Mouse (Mus musculus): ENCODE measurements around the gene Urgcp. TPM values are rescaled to one million over a fixed set of nuclear protein-coding genes. Genes with fewer than 3 reads are reported as not detected.

Urgcp gene
- polyA plus RNA-seq, 1 experiment from 2014 or later: 10.2 TPM

GRCm38 (mm10) chr11:5738888-5739632 lies 23.1 kb downstream of the Urgcp start:
- Histone ChIP-seq H3K27ac (replicated peaks; ENCODE audit: low read depth, low read length) (no peak overlapping the region), H3K9ac (ENCODE audit: low read length) (no peak overlapping the region), H3K4me1 (ENCODE audit: control insufficient read depth, insufficient read depth, low read length) (peaks cover 6% of the 10 kb centered on the region; the same call in 1 of the 2 replicates), H3K36me3 (ENCODE audit: control insufficient read depth, insufficient read depth, low read length) (no peaks in the 10 kb centered on the region), H3K4me2 (ENCODE audit: low read depth, severe bottlenecking) (no peak overlapping the region), H3K4me3 (ENCODE audit: low read depth, low read length) (no peak overlapping the region), H3K9me3 (ENCODE audit: control insufficient read depth, low read length) (no peaks in the 10 kb centered on the region), H3K27me3 (ENCODE audit: control insufficient read depth, insufficient read depth, low read length) (no peaks in the 10 kb centered on the region)
- ATAC-seq (ENCODE audit: insufficient number of reproducible peaks, low FRiP score, low TSS enrichment, low read depth) (no peak), DNase-seq (ENCODE audit: low spot score) (no peak)
- 86% methylated on average over 5 of the region's 5 CpGs for WGBS

DNA sequence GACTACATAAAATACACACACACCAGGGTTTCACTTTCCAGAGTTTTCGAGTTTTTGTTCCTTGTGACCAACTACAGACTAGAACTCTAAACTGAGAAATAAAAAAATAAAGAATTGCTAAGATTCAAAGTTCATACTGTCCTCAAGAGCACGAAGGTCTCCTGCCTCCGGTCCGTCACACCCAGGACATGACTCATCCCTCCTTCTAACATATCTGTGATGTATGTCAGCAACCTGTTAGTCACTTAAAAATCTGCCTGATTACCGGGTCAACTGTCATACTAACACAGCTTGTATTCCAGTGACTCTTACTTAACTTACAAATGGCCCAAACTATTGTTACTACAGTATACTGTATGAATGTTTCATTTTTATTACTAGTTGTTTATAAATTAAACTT lies 25.0 kb downstream of the Urgcp start:
- H3K9ac ChIP-seq (ENCODE audit: low read length): no peak overlapping the region
- 93% methylated on average over 5 of the region's 5 CpGs for WGBS
- ATAC-seq (ENCODE audit: insufficient number of reproducible peaks, low FRiP score, low TSS enrichment, low read depth): no peak
- H3K27ac ChIP-seq (replicated peaks; ENCODE audit: low read depth, low read length): no peak overlapping the region
- H3K4me3 ChIP-seq (ENCODE audit: low read depth, low read length): no peak overlapping the region
- H3K9me3 ChIP-seq (ENCODE audit: control insufficient read depth, low read length): no peaks in the 10 kb centered on the region
- H3K4me1 ChIP-seq (ENCODE audit: control insufficient read depth, insufficient read depth, low read length): peaks cover 6% of the 10 kb centered on the region; the same call in 1 of the 2 replicates
- H3K27me3 ChIP-seq (ENCODE audit: control insufficient read depth, insufficient read depth, low read length): no peaks in the 10 kb centered on the region
- DNase-seq (ENCODE audit: low spot score): no peak
- no peak overlapping the region for H3K4me2 ChIP-seq (ENCODE audit: low read depth, severe bottlenecking)
- no peaks in the 10 kb centered on the region for H3K36me3 ChIP-seq (ENCODE audit: control insufficient read depth, insufficient read depth, low read length)

DNA sequence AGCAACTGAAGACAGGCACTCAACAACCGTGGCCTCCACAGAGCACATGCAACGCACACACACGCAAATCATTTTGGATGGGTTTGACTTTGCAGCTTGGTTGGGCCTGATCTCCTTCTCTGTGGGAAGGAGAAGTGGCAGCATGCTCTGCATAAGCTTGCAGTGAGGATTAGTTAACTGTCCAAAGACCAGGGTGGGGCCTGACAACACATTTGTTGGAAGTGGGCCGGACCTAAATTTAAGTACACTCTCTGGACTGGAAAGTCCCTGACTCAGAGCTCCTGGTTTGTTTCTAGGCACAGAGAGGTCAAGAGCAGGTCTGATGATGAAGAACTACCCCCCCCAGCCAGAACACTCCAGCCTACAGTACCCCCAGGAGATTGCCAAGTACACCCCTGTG lies 27.9 kb downstream of the Urgcp start:
- no peaks in the 10 kb centered on the region for H3K4me1 ChIP-seq (ENCODE audit: control insufficient read depth, insufficient read depth, low read length)
- ATAC-seq (ENCODE audit: insufficient number of reproducible peaks, low FRiP score, low TSS enrichment, low read depth): no peak
- no peaks in the 10 kb centered on the region for H3K36me3 ChIP-seq (ENCODE audit: control insufficient read depth, insufficient read depth, low read length)
- no peak overlapping the region for H3K4me2 ChIP-seq (ENCODE audit: low read depth, severe bottlenecking)
- H3K9me3 ChIP-seq (ENCODE audit: control insufficient read depth, low read length): no peaks in the 10 kb centered on the region
- no peaks in the 10 kb centered on the region for H3K27me3 ChIP-seq (ENCODE audit: control insufficient read depth, insufficient read depth, low read length)
- H3K4me3 ChIP-seq (ENCODE audit: low read depth, low read length): no peak overlapping the region
- DNase-seq (ENCODE audit: low spot score): no peak
- WGBS: 92% methylated on average over 4 of the region's 4 CpGs
- no peak overlapping the region for H3K27ac ChIP-seq (replicated peaks; ENCODE audit: low read depth, low read length)
- no peak overlapping the region for H3K9ac ChIP-seq (ENCODE audit: low read length)

DNA sequence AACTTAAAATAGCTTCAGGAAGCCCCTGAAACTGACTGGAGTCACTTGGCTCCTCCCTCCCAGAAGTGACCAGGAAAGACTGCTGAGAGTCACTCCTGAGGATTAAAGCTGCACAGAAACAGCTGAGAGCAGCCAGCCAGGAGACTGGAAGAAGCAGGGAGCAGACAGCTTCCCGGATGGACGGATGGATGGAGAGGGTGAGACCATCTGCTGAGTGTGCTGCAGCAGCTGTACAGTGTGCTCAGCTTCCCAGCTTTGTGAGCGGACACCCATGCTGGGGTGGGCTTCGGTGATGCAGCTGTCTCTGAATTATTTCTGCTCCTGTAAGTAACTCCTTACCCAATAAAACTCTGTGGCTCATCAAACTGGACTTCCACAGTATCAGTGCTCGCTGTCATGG lies 29.8 kb downstream of the Urgcp start:
- WGBS: 84% methylated on average over 5 of the region's 5 CpGs

GRCm38 (mm10) chr11:5729582-5729981 lies 32.6 kb downstream of the Urgcp start:
- DNase-seq (ENCODE audit: low spot score) (no peak), ATAC-seq (ENCODE audit: insufficient number of reproducible peaks, low FRiP score, low TSS enrichment, low read depth) (no peak)
- no peaks in the 10 kb centered on the region for H3K36me3 ChIP-seq (ENCODE audit: control insufficient read depth, insufficient read depth, low read length)
- WGBS: 91% methylated on average over 9 of the region's 9 CpGs
- H3K4me2 ChIP-seq (ENCODE audit: low read depth, severe bottlenecking): no peak overlapping the region
- no peaks in the 10 kb centered on the region for H3K4me1 ChIP-seq (ENCODE audit: control insufficient read depth, insufficient read depth, low read length)
- H3K27me3 ChIP-seq (ENCODE audit: control insufficient read depth, insufficient read depth, low read length): no peaks in the 10 kb centered on the region
- no peak overlapping the region for H3K9ac ChIP-seq (ENCODE audit: low read length)
- H3K4me3 ChIP-seq (ENCODE audit: low read depth, low read length): no peak overlapping the region
- H3K27ac ChIP-seq (replicated peaks; ENCODE audit: low read depth, low read length): no peak overlapping the region
- no peaks in the 10 kb centered on the region for H3K9me3 ChIP-seq (ENCODE audit: control insufficient read depth, low read length)

More for the DNA sequence above, 29.8 kb downstream of the Urgcp start:
- H3K4me3 ChIP-seq (ENCODE audit: low read depth, low read length): no peak overlapping the region
- no peak overlapping the region for H3K4me2 ChIP-seq (ENCODE audit: low read depth, severe bottlenecking)
- no peaks in the 10 kb centered on the region for H3K27me3 ChIP-seq (ENCODE audit: control insufficient read depth, insufficient read depth, low read length)
- no peak for DNase-seq (ENCODE audit: low spot score)
- no peak overlapping the region for H3K27ac ChIP-seq (replicated peaks; ENCODE audit: low read depth, low read length)
- 0 out of 2 replicates have a peak, but pooled peaks have one; percentile 39 for ATAC-seq (ENCODE audit: insufficient number of reproducible peaks, low FRiP score, low TSS enrichment, low read depth)
- H3K4me1 ChIP-seq (ENCODE audit: control insufficient read depth, insufficient read depth, low read length): no peaks in the 10 kb centered on the region
- no peak overlapping the region for H3K9ac ChIP-seq (ENCODE audit: low read length)
- no peaks in the 10 kb centered on the region for H3K9me3 ChIP-seq (ENCODE audit: control insufficient read depth, low read length)
- H3K36me3 ChIP-seq (ENCODE audit: control insufficient read depth, insufficient read depth, low read length): no peaks in the 10 kb centered on the region

DNA sequence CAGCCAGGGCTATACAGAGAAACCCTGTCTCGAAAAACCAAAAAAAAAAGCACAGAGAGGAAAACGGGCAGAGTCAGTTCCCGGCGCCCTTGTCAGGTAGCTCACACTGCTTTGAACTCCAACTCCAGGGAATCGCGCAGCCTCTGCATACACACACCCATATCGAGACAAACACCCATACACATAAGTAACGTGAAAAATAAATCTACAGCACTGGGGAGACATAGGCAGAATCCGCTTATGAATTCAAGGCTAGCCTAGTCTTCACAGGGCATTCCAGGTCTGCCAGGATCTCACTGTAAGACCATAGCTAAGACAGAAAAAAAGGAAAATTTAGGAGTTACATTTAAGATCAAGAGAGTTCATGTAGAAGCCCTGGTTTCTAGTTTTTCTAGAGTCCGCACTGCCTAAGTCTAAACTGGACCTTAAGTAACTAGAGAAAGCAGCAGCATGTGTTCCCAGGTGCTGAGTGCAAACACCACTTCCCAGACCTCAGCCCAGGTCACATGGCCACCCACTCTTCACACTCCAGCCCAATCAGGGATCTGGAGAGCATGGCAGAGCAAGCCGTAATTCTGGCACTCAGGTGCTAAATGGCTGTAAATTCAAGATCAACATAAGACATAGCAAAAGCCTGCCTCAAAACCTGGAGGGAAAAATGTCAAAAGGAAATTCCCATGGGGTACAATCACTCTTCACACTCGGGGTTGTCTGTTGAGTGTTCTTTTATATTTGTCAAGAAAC lies 43.4 kb downstream of the Urgcp start:
- no peak for ATAC-seq (ENCODE audit: insufficient number of reproducible peaks, low FRiP score, low TSS enrichment, low read depth)

DNA sequence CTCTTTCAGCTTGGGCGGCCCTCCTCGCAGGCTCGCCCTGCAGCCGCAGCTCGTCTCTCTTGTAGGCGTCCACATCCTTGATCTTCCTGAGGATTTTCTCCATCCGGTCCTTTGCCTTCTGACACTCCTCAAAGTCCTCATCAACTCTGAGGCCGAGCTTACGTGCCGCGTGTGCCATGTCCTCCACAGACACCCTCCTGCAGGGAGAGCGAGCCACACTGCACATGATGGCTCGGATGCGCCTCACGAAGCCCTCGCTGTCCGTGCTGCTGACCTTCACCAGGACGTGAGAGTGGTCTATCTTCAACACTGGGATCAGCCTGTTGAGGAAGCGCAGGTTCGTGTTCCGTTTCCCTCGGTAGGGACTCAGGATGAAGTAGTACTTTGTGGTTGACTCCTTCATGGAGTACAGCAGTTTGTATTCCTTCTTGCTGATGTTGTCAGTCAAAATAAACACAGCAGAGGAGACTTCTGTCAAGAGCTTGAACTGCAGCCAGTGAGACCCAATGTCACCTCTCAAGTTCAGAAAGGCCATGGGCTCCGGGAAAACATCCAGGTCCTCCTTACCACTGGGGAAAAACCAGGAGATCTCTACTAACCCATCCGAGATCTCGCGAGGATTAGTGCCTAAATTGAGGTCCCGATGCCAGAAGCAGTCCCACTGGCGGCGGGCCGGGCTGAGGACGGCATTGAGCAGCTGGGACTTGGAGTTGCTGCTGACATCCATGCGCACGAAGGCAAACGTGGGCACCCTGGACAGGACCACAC lies 45.1 kb downstream of the Urgcp start:
- no peak overlapping the region for H3K27ac ChIP-seq (replicated peaks; ENCODE audit: low read depth, low read length)
- no peak overlapping the region for H3K4me2 ChIP-seq (ENCODE audit: low read depth, severe bottlenecking)
- H3K36me3 ChIP-seq (ENCODE audit: control insufficient read depth, insufficient read depth, low read length): peaks cover 14% of the 10 kb centered on the region
- H3K4me1 ChIP-seq (ENCODE audit: control insufficient read depth, insufficient read depth, low read length): no peaks in the 10 kb centered on the region
- H3K4me3 ChIP-seq (ENCODE audit: low read depth, low read length): no peak overlapping the region
- H3K9ac ChIP-seq (ENCODE audit: low read length): no peak overlapping the region
- no peaks in the 10 kb centered on the region for H3K27me3 ChIP-seq (ENCODE audit: control insufficient read depth, insufficient read depth, low read length)
- WGBS: 94% methylated on average over 34 of the region's 34 CpGs
- DNase-seq (ENCODE audit: low spot score) (no peak), ATAC-seq (ENCODE audit: insufficient number of reproducible peaks, low FRiP score, low TSS enrichment, low read depth) (no peak)
- H3K9me3 ChIP-seq (ENCODE audit: control insufficient read depth, low read length): no peaks in the 10 kb centered on the region

More for the DNA sequence above, 43.4 kb downstream of the Urgcp start:
- H3K36me3 ChIP-seq (ENCODE audit: control insufficient read depth, insufficient read depth, low read length): peaks cover 14% of the 10 kb centered on the region
- no peak overlapping the region for H3K4me2 ChIP-seq (ENCODE audit: low read depth, severe bottlenecking)
- no peak overlapping the region for H3K27ac ChIP-seq (replicated peaks; ENCODE audit: low read depth, low read length)
- no peak overlapping the region for H3K4me3 ChIP-seq (ENCODE audit: low read depth, low read length)
- H3K27me3 ChIP-seq (ENCODE audit: control insufficient read depth, insufficient read depth, low read length): no peaks in the 10 kb centered on the region
- no peak overlapping the region for H3K9ac ChIP-seq (ENCODE audit: low read length)
- no peak for DNase-seq (ENCODE audit: low spot score)
- no peaks in the 10 kb centered on the region for H3K9me3 ChIP-seq (ENCODE audit: control insufficient read depth, low read length)
- no peaks in the 10 kb centered on the region for H3K4me1 ChIP-seq (ENCODE audit: control insufficient read depth, insufficient read depth, low read length)
- 91% methylated on average over 12 of the region's 12 CpGs for WGBS

DNA sequence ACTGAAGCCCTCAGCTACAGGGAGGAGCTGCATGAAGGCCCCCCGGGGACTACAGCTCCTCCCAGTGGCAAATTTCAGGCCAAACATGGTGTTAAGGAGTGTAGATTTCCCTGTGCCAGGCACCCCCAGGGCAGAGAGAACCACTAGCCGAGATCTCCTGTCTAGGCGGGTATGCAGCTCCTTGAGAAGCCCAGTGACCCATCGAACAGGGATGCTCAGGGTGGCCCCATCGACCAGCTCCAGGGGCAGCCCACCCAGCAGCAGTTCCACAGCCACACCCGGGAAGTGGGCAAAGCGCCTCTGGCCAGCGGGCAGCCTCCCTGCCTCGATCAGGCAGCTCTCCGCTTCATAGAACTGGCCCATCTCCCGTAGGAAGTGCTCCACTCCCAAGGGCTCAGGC lies 45.9 kb downstream of the Urgcp start:
- DNase-seq (ENCODE audit: low spot score) (no peak), ATAC-seq (ENCODE audit: insufficient number of reproducible peaks, low FRiP score, low TSS enrichment, low read depth) (no peak)
- H3K27ac ChIP-seq (replicated peaks; ENCODE audit: low read depth, low read length): no peak overlapping the region
- 89% methylated on average over 11 of the region's 11 CpGs for WGBS
- H3K27me3 ChIP-seq (ENCODE audit: control insufficient read depth, insufficient read depth, low read length): no peaks in the 10 kb centered on the region
- no peaks in the 10 kb centered on the region for H3K9me3 ChIP-seq (ENCODE audit: control insufficient read depth, low read length)
- H3K4me2 ChIP-seq (ENCODE audit: low read depth, severe bottlenecking): no peak overlapping the region
- peaks cover 14% of the 10 kb centered on the region for H3K36me3 ChIP-seq (ENCODE audit: control insufficient read depth, insufficient read depth, low read length)
- no peak overlapping the region for H3K4me3 ChIP-seq (ENCODE audit: low read depth, low read length)
- H3K9ac ChIP-seq (ENCODE audit: low read length): no peak overlapping the region
- H3K4me1 ChIP-seq (ENCODE audit: control insufficient read depth, insufficient read depth, low read length): no peaks in the 10 kb centered on the region

All from limb, embryonic 11.5 days (tissue).